Comparison of ENCODE assay signal across 8 mouse cellular contexts in genomic region chr1:153549536-153550199, GRCm38 (mm10). TPM values are rescaled to one million over a fixed set of nuclear protein-coding genes. Genes with fewer than 3 reads are reported as not detected.
A peak's percentile ranks its signal among the peaks of the same experiment; 100 is the strongest.
DNase-seq lines count a peak whose midpoint lies in the region; ATAC-seq and TF ChIP-seq lines count a peak whose summit lies in the region.

Gene Npl, minus strand, starts transcription at chr1:153550045.

- no peaks in the 10 kb centered on the region for H3K36me3 ChIP-seq in ES-E14 (ENCODE audit: control insufficient read depth, insufficient read depth, low read length, poor library complexity, severe bottlenecking)
- no peaks in the 10 kb centered on the region for H3K36me3 ChIP-seq in hindbrain, embryonic 12.5 days

- H3K9me3 ChIP-seq in ES-E14 (ENCODE audit: control insufficient read depth, insufficient read depth, low read depth, low read length), result no peaks in the 10 kb centered on the region
- no peaks in the 10 kb centered on the region for H3K9me3 ChIP-seq in hindbrain, embryonic 12.5 days (replicated peaks)

- ATAC-seq in hindbrain, embryonic 12.5 days (ENCODE audit: low FRiP score), result peak; percentile 91

- H3K27ac ChIP-seq in ES-E14 (ENCODE audit: insufficient read depth, low read depth, low read length, poor library complexity, severe bottlenecking), result no peak within 1 kb of the TSS
- H3K27ac ChIP-seq in hindbrain, embryonic 12.5 days, result no peak within 1 kb of the TSS

- in situ Hi-C loops in ES-E14 (cut with MboI; ENCODE audit: low sequenced_read_pairs in 2 of 2, unreplicated experiment in 2 of 2), result no loop called here

- 6% methylated on average over 29 of the region's 29 CpGs for WGBS in hindbrain, embryonic 12.5 days

- H3K4me2 ChIP-seq in hindbrain, embryonic 12.5 days (replicated peaks), result peak within 1 kb of the TSS; percentile 56

- H3K9ac ChIP-seq in ES-E14 (ENCODE audit: insufficient read depth, low read depth, low read length, poor library complexity, severe bottlenecking), result peak within 1 kb of the TSS; percentile 52
- H3K9ac ChIP-seq in hindbrain, embryonic 12.5 days, result peak within 1 kb of the TSS; percentile 59

- peak; percentile 72 for DNase-seq in ES-E14 (ENCODE audit: low read depth, low spot score)
- DNase-seq in cerebellum, postnatal 14 days, result peak; percentile 74 to 75
- peak; percentile 58 to 64 for DNase-seq in frontal cortex, postnatal 25 days (ENCODE audit: low spot score in 2 of 2)
- peak; percentile 74 for DNase-seq in layer of hippocampus, postnatal 36 days
- peak; percentile 50 for DNase-seq in lung, postnatal 25 days (ENCODE audit: low spot score)
- DNase-seq in retina, adult 2 months (ENCODE audit: low read depth, low spot score), result peak; percentile 42
- peak; percentile 89 for DNase-seq in thymus, postnatal 4 days

- no peaks in the 10 kb centered on the region for H3K27me3 ChIP-seq in hindbrain, embryonic 12.5 days

- 0 out of 4 replicates have a peak, but pooled peaks cover 0 to 2% of the 10 kb centered on the region in 2 experiments for H3K4me1 ChIP-seq in ES-E14 (ENCODE audit: control insufficient read depth in 2 of 2, insufficient read depth in 2 of 2, low read length in 2 of 2, poor library complexity in 1 of 2)
- peaks cover 6% of the 10 kb centered on the region; the same call in 1 of the 2 replicates for H3K4me1 ChIP-seq in hindbrain, embryonic 12.5 days

- peak within 1 kb of the TSS; percentile 62 to 74 for H3K4me3 ChIP-seq in ES-E14 (ENCODE audit: insufficient read depth in 1 of 2, low read depth in 1 of 2, low read length in 2 of 2, poor library complexity in 1 of 2, severe bottlenecking in 1 of 2)
- peak within 1 kb of the TSS; percentile 45 for H3K4me3 ChIP-seq in hindbrain, embryonic 12.5 days

TF ChIP-seq in ES-E14, 5 proteins besides CTCF, POLR2A, EP300 and RAD21:
- no peak for TF ChIP-seq MAFK (IDR thresholded peaks at IDR 0.05; ENCODE audit: insufficient read depth, low read depth, low read length)
- TF ChIP-seq CHD2 (IDR thresholded peaks at IDR 0.05; ENCODE audit: low read depth, low read length), result no peak
- TF ChIP-seq ZNF384 (IDR thresholded peaks at IDR 0.05; ENCODE audit: low read depth, low read length), result no peak
- peak; percentile 96 for TF ChIP-seq HCFC1 (IDR thresholded peaks at IDR 0.05; ENCODE audit: borderline replicate concordance, insufficient read depth, low read length)
- no peak for TF ChIP-seq ZC3H11A (IDR thresholded peaks at IDR 0.05; ENCODE audit: borderline replicate concordance, low read depth, low read length)

RNA-seq across cellular contexts. Expression of gene Npl, which starts in this region (rescaled TPM):
- 7.1 and 15.6 TPM in 2 replicates for total RNA-seq in ES-E14 (2012; rRNA removed)
- 14.4 and 14.7 TPM in 2 replicates for polyA plus RNA-seq in hindbrain, embryonic 12.5 days (2016; fragmentation: Nextera tagmentation; extraction: Ambion mirVana)
- total RNA-seq in layer of hippocampus, postnatal 36 days (2021), result 1 to 10 TPM; 3.5 TPM
